Mouse (Mus musculus): ENCODE measurements around the gene Dpep3. TPM values are rescaled to one million over a fixed set of nuclear protein-coding genes. Genes with fewer than 3 reads are reported as not detected.

The Dpep3 gene
- polyA plus RNA-seq, 1 experiment from 2014 or later, result not detected

DNA sequence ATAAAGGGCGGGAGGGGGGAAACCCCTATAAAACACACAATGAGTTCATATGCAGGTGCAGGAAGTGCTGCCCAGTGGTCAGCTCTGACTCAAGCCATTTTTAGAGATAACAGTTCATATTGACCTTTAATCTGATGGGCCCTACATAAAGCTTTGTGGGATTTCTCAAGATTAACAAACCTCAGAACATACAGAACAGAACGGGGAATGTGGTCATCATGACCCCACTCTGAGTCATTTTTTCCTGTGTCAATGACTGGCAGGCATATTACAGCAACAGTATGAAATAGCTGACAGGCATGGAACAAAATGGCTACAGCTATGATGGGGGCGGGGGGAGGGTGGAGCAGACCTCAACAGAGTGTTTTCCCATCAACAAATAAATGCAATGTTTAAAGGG is 27.9 kb upstream of the Dpep3 start:
- no peak overlapping the region for H3K4me3 ChIP-seq (ENCODE audit: low read length)
- H3K27me3 ChIP-seq (replicated peaks; ENCODE audit: control insufficient read depth, insufficient read depth, low read length), result no peaks in the 10 kb centered on the region
- H3K4me1 ChIP-seq (ENCODE audit: control insufficient read depth, insufficient read depth, low read depth, low read length), result peaks cover 14% of the 10 kb centered on the region
- H3K4me2 ChIP-seq (ENCODE audit: low read length), result no peak overlapping the region
- no peaks in the 10 kb centered on the region for H3K9me3 ChIP-seq (ENCODE audit: control insufficient read depth, low read length)
- H3K9ac ChIP-seq (ENCODE audit: low read depth, low read length), result no peak overlapping the region
- no peaks in the 10 kb centered on the region for H3K36me3 ChIP-seq (ENCODE audit: control insufficient read depth, insufficient read depth, low read length)
- ATAC-seq, result no peak
- H3K27ac ChIP-seq (ENCODE audit: low read depth, low read length), result no peak overlapping the region
- WGBS, result 86% methylated on average over 3 of the region's 3 CpGs

DNA sequence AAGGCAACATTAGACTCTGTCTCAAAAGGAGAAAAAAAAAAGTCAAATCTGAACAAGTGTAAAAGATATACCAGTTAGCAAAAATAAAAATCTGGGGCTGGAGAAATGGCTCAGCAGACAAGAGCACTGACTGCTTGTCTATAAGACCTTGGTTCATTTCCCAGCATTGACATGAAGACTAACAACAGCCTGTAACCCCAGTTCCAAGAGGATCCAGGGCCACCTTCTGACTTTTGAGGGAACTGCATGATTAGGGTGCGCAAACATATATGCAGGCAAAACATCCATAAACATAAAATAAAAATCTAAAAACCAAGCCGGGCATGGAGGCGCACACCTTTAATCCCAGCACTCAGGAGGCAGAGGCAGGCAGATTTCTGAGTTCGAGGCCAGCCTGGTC is 27.2 kb upstream of the Dpep3 start:
- no peak overlapping the region for H3K4me3 ChIP-seq (ENCODE audit: low read length)
- WGBS, result 92% methylated on average over 4 of the region's 4 CpGs
- H3K27me3 ChIP-seq (replicated peaks; ENCODE audit: control insufficient read depth, insufficient read depth, low read length), result no peaks in the 10 kb centered on the region
- no peaks in the 10 kb centered on the region for H3K36me3 ChIP-seq (ENCODE audit: control insufficient read depth, insufficient read depth, low read length)
- no peak for ATAC-seq
- H3K9ac ChIP-seq (ENCODE audit: low read depth, low read length), result no peak overlapping the region
- no peak overlapping the region for H3K27ac ChIP-seq (ENCODE audit: low read depth, low read length)
- no peak overlapping the region for H3K4me2 ChIP-seq (ENCODE audit: low read length)
- H3K4me1 ChIP-seq (ENCODE audit: control insufficient read depth, insufficient read depth, low read depth, low read length), result peaks cover 11% of the 10 kb centered on the region
- H3K9me3 ChIP-seq (ENCODE audit: control insufficient read depth, low read length), result no peaks in the 10 kb centered on the region

DNA sequence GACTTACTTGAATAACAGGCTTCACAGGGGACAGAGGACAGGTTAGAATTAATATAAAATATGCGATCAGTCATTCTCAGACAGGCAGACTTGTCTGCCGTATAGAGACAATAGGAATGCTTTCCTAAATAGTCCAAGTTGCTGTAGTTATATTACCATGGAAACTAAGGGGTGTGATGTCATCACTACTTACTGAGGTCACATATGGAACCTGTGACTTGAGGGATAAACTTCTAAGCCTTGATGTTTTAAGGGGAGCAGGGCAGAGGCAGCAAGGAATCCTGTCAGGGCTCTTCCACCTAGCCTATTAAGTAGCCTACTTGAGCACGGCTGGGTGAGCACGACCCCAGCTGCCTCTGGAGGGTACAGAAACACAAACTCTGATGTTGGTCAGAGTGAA is 26.6 kb upstream of the Dpep3 start, which contains the start of gene Dpep2nb:
Dpep2nb (minus strand) TSS at position 101 of the 400 bp plus-strand sequence.
- Histone ChIP-seq H3K36me3 (ENCODE audit: control insufficient read depth, insufficient read depth, low read length) (no peaks in the 10 kb centered on the region), H3K9me3 (ENCODE audit: control insufficient read depth, low read length) (no peaks in the 10 kb centered on the region), H3K27me3 (replicated peaks; ENCODE audit: control insufficient read depth, insufficient read depth, low read length) (no peaks in the 10 kb centered on the region), H3K4me3 (ENCODE audit: low read length) (no peak within 1 kb of the TSS), H3K4me1 (ENCODE audit: control insufficient read depth, insufficient read depth, low read depth, low read length) (peaks cover 11% of the 10 kb centered on the region), H3K9ac (ENCODE audit: low read depth, low read length) (no peak within 1 kb of the TSS), H3K27ac (ENCODE audit: low read depth, low read length) (no peak within 1 kb of the TSS), H3K4me2 (ENCODE audit: low read length) (no peak within 1 kb of the TSS)
- ATAC-seq, result no peak
- 81% methylated on average over 4 of the region's 4 CpGs for WGBS

DNA sequence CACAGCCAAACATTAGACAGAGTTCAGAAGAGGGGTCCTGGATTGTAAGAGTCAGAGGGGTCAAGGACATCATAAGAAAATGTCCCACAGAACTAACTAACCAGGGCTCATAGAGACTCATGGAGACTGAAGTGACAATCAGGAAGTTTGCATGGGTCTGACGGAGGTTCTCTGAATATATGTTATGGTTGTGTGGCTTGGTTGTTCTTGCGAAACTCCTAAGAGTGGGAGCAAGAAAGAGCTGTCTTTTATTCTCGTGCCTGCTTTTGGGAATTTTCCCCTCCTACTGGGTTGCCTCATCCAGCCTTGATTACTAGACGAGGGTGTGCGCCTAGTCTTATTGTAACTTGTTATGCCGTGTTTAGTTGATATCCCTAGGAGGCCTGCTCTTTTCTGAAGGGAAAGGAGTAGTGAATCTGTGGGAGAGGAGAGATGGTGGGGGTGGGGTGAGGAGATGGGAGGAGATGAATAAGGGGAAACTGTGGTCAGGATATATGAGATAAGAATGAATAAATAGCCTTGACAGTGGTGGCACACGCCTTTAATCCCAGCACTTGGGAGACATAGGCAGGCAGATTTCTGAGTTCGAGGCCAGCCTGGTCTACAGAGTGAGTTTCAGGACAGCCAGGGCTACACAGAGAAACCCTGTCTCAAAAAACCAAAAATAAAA is 25.4 kb upstream of the Dpep3 start:
- 80% methylated on average over 8 of the region's 8 CpGs for WGBS

DNA sequence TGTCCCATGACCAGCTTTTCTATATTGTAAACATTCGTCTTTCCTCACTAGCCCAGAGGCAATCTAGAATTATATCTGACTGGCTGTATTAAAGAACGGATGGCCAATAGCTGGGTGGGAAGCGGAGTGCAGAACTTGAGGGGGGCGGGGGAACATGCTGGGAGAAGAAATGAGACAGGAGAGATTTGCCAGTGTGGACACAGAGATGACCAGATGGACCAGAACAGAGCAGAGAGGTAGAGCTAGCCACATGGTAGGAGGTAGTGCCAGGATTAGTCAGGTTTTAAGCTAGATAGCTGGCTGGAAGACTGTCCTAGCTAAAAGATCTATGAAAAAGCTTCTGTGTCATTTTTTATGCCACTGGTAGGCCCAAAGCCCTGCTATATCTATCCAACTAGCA is 22.7 kb upstream of the Dpep3 start:
- Histone ChIP-seq H3K4me3 (ENCODE audit: low read length) (no peak overlapping the region), H3K9me3 (ENCODE audit: control insufficient read depth, low read length) (no peaks in the 10 kb centered on the region), H3K4me1 (ENCODE audit: control insufficient read depth, insufficient read depth, low read depth, low read length) (no peaks in the 10 kb centered on the region), H3K27me3 (replicated peaks; ENCODE audit: control insufficient read depth, insufficient read depth, low read length) (no peaks in the 10 kb centered on the region; the same call in 1 of the 2 replicates), H3K36me3 (ENCODE audit: control insufficient read depth, insufficient read depth, low read length) (no peaks in the 10 kb centered on the region), H3K4me2 (ENCODE audit: low read length) (no peak overlapping the region), H3K27ac (ENCODE audit: low read depth, low read length) (no peak overlapping the region), H3K9ac (ENCODE audit: low read depth, low read length) (no peak overlapping the region)
- no peak for ATAC-seq
- 83% methylated on average over 4 of the region's 4 CpGs for WGBS

More for the DNA sequence above, 25.4 kb upstream of the Dpep3 start:
- H3K4me1 ChIP-seq (ENCODE audit: control insufficient read depth, insufficient read depth, low read depth, low read length), result peaks cover under 1% of the 10 kb centered on the region; the same call in 1 of the 2 replicates
- no peak overlapping the region for H3K4me3 ChIP-seq (ENCODE audit: low read length)
- H3K4me2 ChIP-seq (ENCODE audit: low read length), result no peak overlapping the region
- H3K36me3 ChIP-seq (ENCODE audit: control insufficient read depth, insufficient read depth, low read length), result no peaks in the 10 kb centered on the region
- no peak overlapping the region for H3K27ac ChIP-seq (ENCODE audit: low read depth, low read length)
- H3K27me3 ChIP-seq (replicated peaks; ENCODE audit: control insufficient read depth, insufficient read depth, low read length), result no peaks in the 10 kb centered on the region
- H3K9me3 ChIP-seq (ENCODE audit: control insufficient read depth, low read length), result no peaks in the 10 kb centered on the region
- ATAC-seq, result no peak
- no peak overlapping the region for H3K9ac ChIP-seq (ENCODE audit: low read depth, low read length)

DNA sequence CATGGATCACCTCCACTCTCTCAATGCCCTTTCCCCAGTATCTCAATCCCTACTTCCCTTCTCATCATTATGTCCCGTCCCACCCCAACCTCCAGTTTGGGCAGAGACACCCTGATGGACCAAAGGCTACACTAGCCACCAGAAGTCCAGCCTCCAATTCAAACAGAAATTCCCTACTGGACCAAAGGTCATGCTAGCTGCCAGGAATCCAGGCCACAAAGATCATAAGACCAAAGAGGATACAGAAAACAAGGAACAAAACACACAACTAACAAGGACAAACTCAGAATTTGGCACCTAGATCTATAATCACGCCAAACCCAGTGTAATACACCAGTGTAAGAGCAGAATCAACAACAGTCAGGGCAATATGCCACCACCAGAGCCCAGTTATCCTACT is 19.7 kb upstream of the Dpep3 start:
- Histone ChIP-seq H3K36me3 (ENCODE audit: control insufficient read depth, insufficient read depth, low read length) (no peaks in the 10 kb centered on the region), H3K9me3 (ENCODE audit: control insufficient read depth, low read length) (no peaks in the 10 kb centered on the region), H3K9ac (ENCODE audit: low read depth, low read length) (no peak overlapping the region), H3K27ac (ENCODE audit: low read depth, low read length) (no peak overlapping the region), H3K4me1 (ENCODE audit: control insufficient read depth, insufficient read depth, low read depth, low read length) (no peaks in the 10 kb centered on the region), H3K4me3 (ENCODE audit: low read length) (no peak overlapping the region), H3K27me3 (replicated peaks; ENCODE audit: control insufficient read depth, insufficient read depth, low read length) (no peaks in the 10 kb centered on the region; the same call in 1 of the 2 replicates), H3K4me2 (ENCODE audit: low read length) (no peak overlapping the region)
- 95% methylated on average over 2 of the region's 2 CpGs for WGBS
- ATAC-seq, result no peak

DNA sequence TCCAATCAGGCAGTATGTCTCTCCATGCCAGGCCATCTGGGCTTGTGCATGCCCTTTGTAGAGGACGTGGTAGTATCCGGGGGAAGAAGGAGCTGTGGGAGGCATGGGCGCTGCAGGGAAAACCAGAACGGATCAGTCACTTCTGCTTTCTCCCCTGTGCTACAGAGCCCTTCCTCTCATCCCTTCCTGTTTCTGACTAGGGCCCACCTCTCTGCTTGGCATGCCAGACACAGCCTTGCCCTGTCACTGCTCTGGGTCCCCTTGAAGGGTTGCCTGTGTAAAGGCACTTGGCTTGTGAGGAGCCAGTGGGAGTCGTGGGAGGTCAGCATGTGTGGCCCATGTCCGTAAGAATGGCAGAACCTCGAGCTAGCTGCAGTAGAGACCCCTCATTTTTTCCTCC is 17.1 kb upstream of the Dpep3 start:
- Histone ChIP-seq H3K4me3 (ENCODE audit: low read length) (no peak overlapping the region), H3K9me3 (ENCODE audit: control insufficient read depth, low read length) (no peaks in the 10 kb centered on the region), H3K27ac (ENCODE audit: low read depth, low read length) (no peak overlapping the region), H3K4me1 (ENCODE audit: control insufficient read depth, insufficient read depth, low read depth, low read length) (no peaks in the 10 kb centered on the region), H3K9ac (ENCODE audit: low read depth, low read length) (no peak overlapping the region), H3K36me3 (ENCODE audit: control insufficient read depth, insufficient read depth, low read length) (no peaks in the 10 kb centered on the region), H3K4me2 (ENCODE audit: low read length) (no peak overlapping the region), H3K27me3 (replicated peaks; ENCODE audit: control insufficient read depth, insufficient read depth, low read length) (no peaks in the 10 kb centered on the region; the same call in 1 of the 2 replicates)
- ATAC-seq, result no peak
- WGBS, result 75% methylated on average over 7 of the region's 7 CpGs

DNA sequence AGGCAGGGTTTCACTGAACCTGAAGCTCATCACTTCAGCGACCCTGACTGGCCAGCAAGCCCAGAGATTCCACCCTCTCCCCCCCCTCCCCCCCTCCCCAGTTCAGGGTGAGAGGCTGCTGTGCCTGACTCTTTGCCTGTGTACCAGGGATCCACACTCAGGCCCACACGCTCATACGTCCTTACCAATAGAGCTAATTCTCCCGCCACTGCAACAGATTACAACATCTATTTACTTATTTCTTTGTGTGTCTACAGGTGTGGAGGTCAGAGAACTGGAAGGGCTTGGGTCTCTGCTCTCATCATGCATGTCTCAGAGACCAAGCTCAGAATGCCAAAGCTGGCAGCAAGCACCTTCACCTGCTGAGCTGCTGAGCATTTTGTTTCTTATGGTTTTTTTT is 14.0 kb upstream of the Dpep3 start:
- Histone ChIP-seq H3K9ac (ENCODE audit: low read depth, low read length) (no peak overlapping the region), H3K27ac (ENCODE audit: low read depth, low read length) (no peak overlapping the region), H3K4me2 (ENCODE audit: low read length) (no peak overlapping the region), H3K4me3 (ENCODE audit: low read length) (no peak overlapping the region), H3K27me3 (replicated peaks; ENCODE audit: control insufficient read depth, insufficient read depth, low read length) (no peaks in the 10 kb centered on the region), H3K9me3 (ENCODE audit: control insufficient read depth, low read length) (no peaks in the 10 kb centered on the region), H3K4me1 (ENCODE audit: control insufficient read depth, insufficient read depth, low read depth, low read length) (no peaks in the 10 kb centered on the region), H3K36me3 (ENCODE audit: control insufficient read depth, insufficient read depth, low read length) (no peaks in the 10 kb centered on the region)
- 63% methylated on average over 4 of the region's 4 CpGs for WGBS
- no peak for ATAC-seq

DNA sequence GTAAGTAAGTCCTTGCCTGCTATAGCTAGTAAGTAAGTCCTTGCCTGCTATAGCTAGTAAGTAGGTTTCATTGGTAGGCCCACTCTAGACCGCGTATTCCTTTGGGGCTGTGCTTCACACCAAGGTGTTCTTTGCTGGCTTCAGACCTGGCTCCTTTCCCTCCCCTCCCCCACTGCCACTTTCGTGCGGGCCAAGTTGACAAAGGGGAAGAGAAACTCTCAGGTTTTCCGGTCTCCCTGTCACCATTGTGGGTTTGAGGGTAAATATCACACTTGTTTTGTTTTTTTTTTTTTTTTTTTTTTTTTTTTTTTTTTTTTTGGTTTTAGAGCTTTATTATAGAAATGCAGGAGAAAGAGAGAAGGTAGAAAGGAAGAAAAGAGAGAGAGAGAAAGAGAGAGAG is 13.3 kb upstream of the Dpep3 start:
- no peak overlapping the region for H3K9ac ChIP-seq (ENCODE audit: low read depth, low read length)
- H3K4me3 ChIP-seq (ENCODE audit: low read length), result no peak overlapping the region
- no peak overlapping the region for H3K27ac ChIP-seq (ENCODE audit: low read depth, low read length)
- no peaks in the 10 kb centered on the region for H3K27me3 ChIP-seq (replicated peaks; ENCODE audit: control insufficient read depth, insufficient read depth, low read length)
- H3K4me2 ChIP-seq (ENCODE audit: low read length), result no peak overlapping the region
- WGBS, result 77% methylated on average over 5 of the region's 5 CpGs
- H3K36me3 ChIP-seq (ENCODE audit: control insufficient read depth, insufficient read depth, low read length), result no peaks in the 10 kb centered on the region
- H3K4me1 ChIP-seq (ENCODE audit: control insufficient read depth, insufficient read depth, low read depth, low read length), result no peaks in the 10 kb centered on the region
- H3K9me3 ChIP-seq (ENCODE audit: control insufficient read depth, low read length), result no peaks in the 10 kb centered on the region
- ATAC-seq, result no peak

All from hindbrain, embryonic 16.5 days (tissue).